Mouse (Mus musculus): ENCODE results near the gene Hspb2.

The Hspb2 gene

GRCm38 (mm10) chr9:50750706-50751105, 1.4 kb downstream of the Hspb2 start:
- DNase-seq (ENCODE audit: extremely low spot score, low spot score), result no peak

GRCm38 (mm10) chr9:50746214-50746677, 5.9 kb downstream of the Hspb2 start, which contains the start of gene 2310030G06Rik:
2310030G06Rik (minus strand) TSS chr9:50746536.
- DNase-seq (ENCODE audit: extremely low spot score, low spot score), result peak; percentile 40

- no peak for DNase-seq (ENCODE audit: extremely low spot score, low spot score)
These were observed 6.3 kb downstream of the Hspb2 start for GRCm38 (mm10) chr9:50745806-50746205.

- DNase-seq (ENCODE audit: extremely low spot score, low spot score), result no peak
These were observed 9.4 kb downstream of the Hspb2 start for GRCm38 (mm10) chr9:50742744-50743143.

GRCm38 (mm10) chr9:50742261-50742660, 9.9 kb downstream of the Hspb2 start:
- DNase-seq (ENCODE audit: extremely low spot score, low spot score), result no peak

GRCm38 (mm10) chr9:50740867-50741784, 11.0 kb downstream of the Hspb2 start:
- DNase-seq (ENCODE audit: extremely low spot score, low spot score), result no peak

GRCm38 (mm10) chr9:50738914-50739870, 13.0 kb downstream of the Hspb2 start, which contains the start of gene Dixdc1:
Dixdc1 (minus strand) TSS chr9:50739517.
- DNase-seq (ENCODE audit: extremely low spot score, low spot score), result peak; percentile 88

GRCm38 (mm10) chr9:50734989-50735388, 17.2 kb downstream of the Hspb2 start:
- DNase-seq (ENCODE audit: extremely low spot score, low spot score), result peak; percentile 54

- DNase-seq (ENCODE audit: extremely low spot score, low spot score), result no peak
These were observed 19.6 kb downstream of the Hspb2 start for GRCm38 (mm10) chr9:50732560-50732959.

GRCm38 (mm10) chr9:50729600-50729999, 22.6 kb downstream of the Hspb2 start:
- no peak for DNase-seq (ENCODE audit: extremely low spot score, low spot score)

GRCm38 (mm10) chr9:50727925-50728651, 24.1 kb downstream of the Hspb2 start:
- DNase-seq (ENCODE audit: extremely low spot score, low spot score), result peak; percentile 87

- DNase-seq (ENCODE audit: extremely low spot score, low spot score), result no peak
These were observed 24.8 kb downstream of the Hspb2 start for GRCm38 (mm10) chr9:50727171-50727924.

GRCm38 (mm10) chr9:50725921-50726590, 26.1 kb downstream of the Hspb2 start:
- DNase-seq (ENCODE audit: extremely low spot score, low spot score), result peak; percentile 38

- DNase-seq (ENCODE audit: extremely low spot score, low spot score), result no peak
These were observed 27.4 kb downstream of the Hspb2 start for GRCm38 (mm10) chr9:50724661-50725330.

GRCm38 (mm10) chr9:50724147-50724546, 28.0 kb downstream of the Hspb2 start:
- no peak for DNase-seq (ENCODE audit: extremely low spot score, low spot score)

GRCm38 (mm10) chr9:50723406-50723805, 28.7 kb downstream of the Hspb2 start:
- DNase-seq (ENCODE audit: extremely low spot score, low spot score), result no peak

GRCm38 (mm10) chr9:50722451-50722911, 29.7 kb downstream of the Hspb2 start:
- DNase-seq (ENCODE audit: extremely low spot score, low spot score), result no peak

GRCm38 (mm10) chr9:50721061-50721460, 31.1 kb downstream of the Hspb2 start:
- no peak for DNase-seq (ENCODE audit: extremely low spot score, low spot score)

GRCm38 (mm10) chr9:50718878-50719277, 33.3 kb downstream of the Hspb2 start:
- no peak for DNase-seq (ENCODE audit: extremely low spot score, low spot score)

All from neural tube, embryonic 10.5 days (tissue).